Mouse (Mus musculus) embryonic facial prominence, embryonic 12.5 days (tissue): ENCODE measurements around the gene Iqgap1. TPM values are rescaled to one million over a fixed set of nuclear protein-coding genes. Genes with fewer than 3 reads are reported as not detected.
A peak's percentile ranks its signal among the peaks of the same experiment; 100 is the strongest.

Experiments
- ATAC-seq: fragments of 200-750 bp; cut with Nextera tagmentation; 2 replicates; pipeline ENCODE4 v1.8.0; 2017; ENCODE audit not compliant: insufficient number of reproducible peaks, insufficient read depth, low FRiP score, low TSS enrichment
- H3K27ac ChIP-seq: fragments of 300-500 bp; sonication (generic); 2 replicates; pipeline ENCODE4 v1.5.1; 2016; ENCODE audit warnings: mild to moderate bottlenecking
- H3K27me3 ChIP-seq: fragments of 300-500 bp; sonication (generic); 2 replicates; pipeline ENCODE4 v1.6.1; 2016; ENCODE audit warnings: mild to moderate bottlenecking, moderate library complexity
- H3K36me3 ChIP-seq: fragments of 300-500 bp; sonication (generic); 2 replicates; pipeline ENCODE4 v1.6.1; 2016; ENCODE audit warnings: mild to moderate bottlenecking
- H3K4me1 ChIP-seq: fragments of 300-500 bp; sonication (generic); 2 replicates; pipeline ENCODE4 v1.6.1; 2016
- H3K4me2 ChIP-seq: fragments of 300-500 bp; sonication (generic); replicated peaks from 2 replicates; pipeline ENCODE4 v1.6.1; 2016; ENCODE audit warnings: mild to moderate bottlenecking, moderate library complexity
- H3K4me3 ChIP-seq: fragments of 300-500 bp; sonication (generic); 2 replicates; pipeline ENCODE4 v1.5.1; 2016; ENCODE audit warnings: mild to moderate bottlenecking
- H3K9ac ChIP-seq: fragments of 300-500 bp; sonication (generic); 2 replicates; pipeline ENCODE4 v1.6.1; 2016; ENCODE audit warnings: mild to moderate bottlenecking, moderate library complexity
- H3K9me3 ChIP-seq: fragments of 300-500 bp; sonication (generic); 2 replicates; pipeline ENCODE4 v1.6.1; 2016; ENCODE audit warnings: mild to moderate bottlenecking, moderate library complexity
- WGBS: fragments of 180-500 bp; shearing (Covaris S2); methylation state at CpG from one replicate; pipeline ENCODE4 v1.1.7; 2016; 5-methylcytosine and 5-hydroxymethylcytosine counted together
- polyA plus RNA-seq: library from polyadenylated mRNA; unstranded; fragments of >200 nt; fragmentation: Nextera tagmentation; extraction: Ambion mirVana; gene quantifications from 2 replicates; pipeline ENCODE4 v1.2.1, GENCODE M21; 2016

Iqgap1 gene
- polyA plus RNA-seq, 1 experiment from 2014 or later, result 45.1 TPM

GRCm38 (mm10) chr7:80777151-80777550 is 48.6 kb downstream of the Iqgap1 start:
- Histone ChIP-seq H3K4me2 (no peak overlapping the region), H3K4me1 (peaks cover 7% of the 10 kb centered on the region; the same call in 1 of the 2 replicates), H3K9ac (no peak overlapping the region), H3K36me3 (no peaks in the 10 kb centered on the region), H3K27ac (no peak overlapping the region), H3K27me3 (no peaks in the 10 kb centered on the region), H3K4me3 (no peak overlapping the region), H3K9me3 (no peaks in the 10 kb centered on the region)
- 66% methylated on average over 8 of the region's 8 CpGs for WGBS
- ATAC-seq, result no peak

DNA sequence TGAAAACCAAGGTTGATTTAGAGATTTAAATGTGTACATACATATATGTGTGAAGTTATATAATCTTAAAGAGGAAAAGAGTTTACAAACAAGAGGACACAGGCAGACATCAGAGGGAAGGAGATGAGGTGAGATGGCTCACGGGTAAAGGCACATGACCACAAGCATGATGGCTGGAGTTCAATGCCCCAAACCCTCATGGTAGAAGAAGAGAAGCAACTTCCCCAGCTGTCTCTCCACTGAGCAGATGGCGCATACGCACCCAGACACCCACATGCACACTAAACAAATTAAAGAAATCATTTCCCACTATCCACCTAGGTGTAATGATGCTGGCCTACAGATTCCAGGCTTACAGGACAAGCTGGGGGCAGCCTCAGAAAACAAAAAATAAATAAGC is 49.7 kb downstream of the Iqgap1 start:
- ATAC-seq, result no peak
- no peak overlapping the region for H3K4me2 ChIP-seq
- 88% methylated on average over 3 of the region's 3 CpGs for WGBS

DNA sequence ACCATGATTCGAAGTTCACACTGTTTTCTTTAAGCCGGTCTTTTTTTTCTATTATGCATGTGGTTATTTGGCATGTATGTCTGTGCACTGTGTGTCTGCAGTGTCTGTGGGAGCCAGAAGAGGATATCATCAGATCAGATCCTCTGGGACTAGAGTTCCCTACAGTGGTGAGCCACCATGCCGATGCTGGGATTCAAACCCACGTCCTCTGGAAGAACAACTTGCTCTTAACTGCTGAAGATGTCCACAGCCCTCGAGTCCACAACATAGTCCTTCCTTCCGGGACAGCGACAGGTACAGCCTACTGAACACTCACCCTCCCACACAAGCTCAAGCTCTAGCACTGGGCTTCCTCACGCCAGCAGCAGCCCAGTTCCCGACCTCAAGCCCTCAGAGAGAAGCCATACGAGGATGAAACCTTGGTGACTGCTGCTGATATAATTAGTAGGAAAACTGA is 50.3 kb downstream of the Iqgap1 start:
- H3K9me3 ChIP-seq, result no peaks in the 10 kb centered on the region
- 0 out of 2 replicates have a peak, but pooled peaks cover 7% of the 10 kb centered on the region for H3K4me1 ChIP-seq
- no peak overlapping the region for H3K4me3 ChIP-seq
- H3K27ac ChIP-seq, result no peak overlapping the region
- no peak overlapping the region for H3K4me2 ChIP-seq
- no peaks in the 10 kb centered on the region for H3K36me3 ChIP-seq
- no peaks in the 10 kb centered on the region for H3K27me3 ChIP-seq
- 85% methylated on average over 10 of the region's 10 CpGs for WGBS
- ATAC-seq, result no peak
- no peak overlapping the region for H3K9ac ChIP-seq

More for the DNA sequence above, 49.7 kb downstream of the Iqgap1 start:
- no peak overlapping the region for H3K4me3 ChIP-seq
- 0 out of 2 replicates have a peak, but pooled peaks cover 7% of the 10 kb centered on the region for H3K4me1 ChIP-seq
- H3K9me3 ChIP-seq, result no peaks in the 10 kb centered on the region
- H3K27me3 ChIP-seq, result no peaks in the 10 kb centered on the region
- no peaks in the 10 kb centered on the region for H3K36me3 ChIP-seq
- no peak overlapping the region for H3K9ac ChIP-seq
- no peak overlapping the region for H3K27ac ChIP-seq

- Histone ChIP-seq H3K27ac (no peak overlapping the region), H3K9me3 (no peaks in the 10 kb centered on the region), H3K27me3 (no peaks in the 10 kb centered on the region), H3K36me3 (no peaks in the 10 kb centered on the region), H3K4me3 (no peak overlapping the region), H3K4me2 (no peak overlapping the region), H3K4me1 (0 out of 2 replicates have a peak, but pooled peaks cover 7% of the 10 kb centered on the region), H3K9ac (no peak overlapping the region)
- 90% methylated on average over 15 of the region's 15 CpGs for WGBS
- no peak for ATAC-seq
These were observed 50.9 kb downstream of the Iqgap1 start for GRCm38 (mm10) chr7:80774615-80775447.

GRCm38 (mm10) chr7:80773834-80774614 is 51.8 kb downstream of the Iqgap1 start:
- ATAC-seq, result no peak
- WGBS, result 76% methylated on average over 14 of the region's 14 CpGs
- Histone ChIP-seq H3K4me2 (no peak overlapping the region), H3K27ac (no peak overlapping the region), H3K9ac (no peak overlapping the region), H3K4me3 (no peak overlapping the region), H3K4me1 (0 out of 2 replicates have a peak, but pooled peaks cover 7% of the 10 kb centered on the region), H3K36me3 (no peaks in the 10 kb centered on the region), H3K9me3 (no peaks in the 10 kb centered on the region), H3K27me3 (no peaks in the 10 kb centered on the region)

DNA sequence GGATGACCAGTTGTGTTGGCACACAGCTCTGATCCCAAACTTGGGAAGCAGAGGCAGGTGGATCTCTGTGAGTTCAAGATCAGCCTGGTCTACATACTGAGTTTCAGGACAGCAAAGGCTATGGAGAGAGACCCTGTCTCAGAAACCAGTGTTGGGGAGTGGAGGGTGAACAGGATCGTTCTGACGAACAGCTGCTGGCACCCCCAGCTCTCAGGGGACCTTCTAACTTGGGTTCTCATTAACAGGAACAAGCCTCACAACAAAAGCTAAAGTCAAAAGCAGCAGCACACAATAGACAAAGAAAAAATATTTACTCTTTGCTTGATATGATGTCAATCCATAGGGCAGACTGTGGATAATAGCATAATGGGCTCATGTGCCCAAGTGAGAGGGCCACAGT is 55.3 kb downstream of the Iqgap1 start:
- Histone ChIP-seq H3K27me3 (no peaks in the 10 kb centered on the region), H3K4me3 (no peak overlapping the region), H3K4me2 (no peak overlapping the region), H3K36me3 (no peaks in the 10 kb centered on the region), H3K9ac (no peak overlapping the region), H3K4me1 (0 out of 2 replicates have a peak, but pooled peaks cover 7% of the 10 kb centered on the region), H3K27ac (no peak overlapping the region), H3K9me3 (no peaks in the 10 kb centered on the region)
- ATAC-seq, result no peak
- WGBS, result 88% methylated on average over 2 of the region's 2 CpGs

GRCm38 (mm10) chr7:80766861-80767312 is 58.9 kb downstream of the Iqgap1 start:
- Histone ChIP-seq H3K36me3 (0 out of 2 replicates have a peak, but pooled peaks cover 3% of the 10 kb centered on the region), H3K9me3 (no peaks in the 10 kb centered on the region), H3K4me3 (no peak overlapping the region), H3K9ac (no peak overlapping the region), H3K4me1 (no peaks in the 10 kb centered on the region), H3K4me2 (no peak overlapping the region), H3K27me3 (no peaks in the 10 kb centered on the region), H3K27ac (no peak overlapping the region)
- 91% methylated on average over 11 of the region's 11 CpGs for WGBS
- ATAC-seq, result no peak

DNA sequence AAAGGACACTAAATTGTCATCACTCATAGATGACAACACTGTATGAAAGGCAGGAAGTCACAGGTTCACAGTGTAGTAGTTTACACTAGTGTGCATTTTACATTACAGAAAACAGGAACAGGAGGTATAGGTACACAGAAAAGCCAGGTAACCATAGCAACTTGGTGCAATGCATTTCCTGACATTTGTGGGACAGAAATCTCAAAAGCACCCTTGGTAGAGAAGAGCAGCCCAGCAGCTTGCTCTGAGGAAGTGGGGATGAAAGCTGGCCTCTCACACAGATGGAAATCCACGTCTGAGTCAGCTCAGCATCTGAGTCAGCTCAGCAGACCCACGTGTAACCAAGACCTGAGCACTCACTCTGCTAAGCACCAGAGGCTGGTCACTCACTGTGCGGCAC is 59.7 kb downstream of the Iqgap1 start:
- Histone ChIP-seq H3K27me3 (no peaks in the 10 kb centered on the region), H3K27ac (no peak overlapping the region), H3K4me1 (no peaks in the 10 kb centered on the region), H3K36me3 (0 out of 2 replicates have a peak, but pooled peaks cover 3% of the 10 kb centered on the region), H3K9ac (no peak overlapping the region), H3K4me3 (no peak overlapping the region), H3K4me2 (no peak overlapping the region), H3K9me3 (no peaks in the 10 kb centered on the region)
- 71% methylated on average over 3 of the region's 3 CpGs for WGBS
- ATAC-seq, result no peak

GRCm38 (mm10) chr7:80763864-80764437 is 61.8 kb downstream of the Iqgap1 start:
- no peak for ATAC-seq
- 74% methylated on average over 7 of the region's 7 CpGs for WGBS
- no peaks in the 10 kb centered on the region for H3K27me3 ChIP-seq
- no peak overlapping the region for H3K4me2 ChIP-seq
- 0 out of 2 replicates have a peak overlapping the region, but pooled peaks have one; percentile 19 for H3K27ac ChIP-seq
- H3K4me1 ChIP-seq, result no peaks in the 10 kb centered on the region
- 0 out of 2 replicates have a peak, but pooled peaks cover 3% of the 10 kb centered on the region for H3K36me3 ChIP-seq
- no peak overlapping the region for H3K4me3 ChIP-seq
- H3K9ac ChIP-seq, result no peak overlapping the region; the same call in 1 of the 2 replicates
- no peaks in the 10 kb centered on the region for H3K9me3 ChIP-seq

DNA sequence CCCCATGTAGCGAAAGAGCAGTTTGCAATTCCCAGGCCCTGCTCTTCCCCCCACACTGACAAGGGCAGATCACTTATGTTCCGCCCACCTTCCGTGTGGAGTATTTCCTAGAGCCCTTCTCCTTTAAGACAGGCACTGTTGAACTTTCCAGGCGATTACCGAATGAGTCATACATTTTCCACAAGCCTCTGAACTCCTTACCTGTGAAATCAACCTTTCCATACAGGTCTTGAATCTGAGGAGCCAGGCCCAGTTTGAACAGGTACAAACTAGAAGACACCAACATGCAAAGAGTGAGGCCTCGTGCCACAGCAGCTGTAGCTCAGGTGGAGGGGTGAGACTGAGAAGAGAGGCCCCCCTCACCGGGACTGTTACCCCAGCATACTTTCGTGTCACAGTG is 63.5 kb downstream of the Iqgap1 start:
- H3K4me3 ChIP-seq, result no peak overlapping the region
- H3K27ac ChIP-seq, result no peak overlapping the region
- WGBS, result 84% methylated on average over 8 of the region's 8 CpGs
- H3K4me2 ChIP-seq, result no peak overlapping the region
- H3K9ac ChIP-seq, result no peak overlapping the region
- 0 out of 2 replicates have a peak, but pooled peaks cover 6% of the 10 kb centered on the region for H3K36me3 ChIP-seq
- no peaks in the 10 kb centered on the region for H3K9me3 ChIP-seq
- ATAC-seq, result no peak
- no peaks in the 10 kb centered on the region for H3K4me1 ChIP-seq
- H3K27me3 ChIP-seq, result no peaks in the 10 kb centered on the region

GRCm38 (mm10) chr7:80754086-80754485 is 71.7 kb downstream of the Iqgap1 start:
- Histone ChIP-seq H3K4me3 (no peak overlapping the region), H3K4me1 (no peaks in the 10 kb centered on the region), H3K4me2 (no peak overlapping the region), H3K9me3 (no peaks in the 10 kb centered on the region), H3K27me3 (no peaks in the 10 kb centered on the region), H3K27ac (no peak overlapping the region), H3K9ac (no peak overlapping the region), H3K36me3 (peaks cover 31% of the 10 kb centered on the region)
- no peak for ATAC-seq
- 80% methylated on average over 2 of the region's 2 CpGs for WGBS
